Mouse (Mus musculus): ENCODE measurements around the gene Agap1. TPM values are rescaled to one million over a fixed set of nuclear protein-coding genes. Genes with fewer than 3 reads are reported as not detected.

Agap1 gene
- total RNA-seq, 2 experiments from 2014 or later, result 28.3 to 32.3 TPM

DNA sequence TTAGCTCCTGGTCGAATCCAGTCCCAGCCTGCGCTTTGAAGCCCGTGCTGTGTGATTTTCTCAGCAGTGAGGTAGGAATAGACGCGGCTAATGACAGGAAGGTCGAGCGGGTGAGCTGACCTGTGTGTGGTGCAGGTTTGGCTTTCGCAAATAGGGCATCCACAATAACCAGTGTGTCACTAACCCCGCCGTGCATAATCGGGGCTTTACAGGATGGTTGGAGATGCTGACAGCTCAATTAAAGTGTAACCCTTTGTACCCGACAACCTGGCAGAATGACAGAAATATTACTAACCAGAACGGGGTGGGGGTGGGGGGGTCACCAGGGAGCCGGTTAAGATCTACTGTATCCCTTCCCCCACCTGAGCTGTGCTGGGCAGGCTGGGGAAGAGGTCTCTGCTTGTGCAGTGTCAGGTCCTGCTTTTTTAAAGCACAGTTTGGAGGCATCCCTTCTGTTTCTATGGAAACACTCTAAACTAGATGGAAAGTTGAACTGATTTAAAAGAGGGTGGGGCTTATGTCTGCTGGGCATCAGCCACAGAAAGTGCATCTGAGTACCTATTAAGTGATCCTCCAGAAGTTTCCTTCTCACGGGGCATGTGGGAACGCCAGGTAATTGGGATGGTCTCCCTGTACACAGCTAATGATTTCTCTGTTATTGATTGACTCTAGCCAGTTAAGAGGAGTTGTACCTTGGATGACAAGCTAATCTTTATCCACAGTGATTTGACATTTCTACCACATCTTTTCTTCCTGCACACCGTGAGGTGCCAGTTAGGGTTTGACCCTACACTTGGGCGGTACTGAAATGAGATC lies 259.8 kb downstream of the Agap1 start:
- intact Hi-C loops (cut with DNase I; ENCODE audit: low total_unique reads), result no loop called here

GRCm38 (mm10) chr1:89716234-89716633 lies 261.6 kb downstream of the Agap1 start:
- DNase-seq, result no peak
- intact Hi-C loops (cut with DNase I; ENCODE audit: low total_unique reads), result no loop called here

More for the DNA sequence above, 259.8 kb downstream of the Agap1 start:
- no peak for DNase-seq

DNA sequence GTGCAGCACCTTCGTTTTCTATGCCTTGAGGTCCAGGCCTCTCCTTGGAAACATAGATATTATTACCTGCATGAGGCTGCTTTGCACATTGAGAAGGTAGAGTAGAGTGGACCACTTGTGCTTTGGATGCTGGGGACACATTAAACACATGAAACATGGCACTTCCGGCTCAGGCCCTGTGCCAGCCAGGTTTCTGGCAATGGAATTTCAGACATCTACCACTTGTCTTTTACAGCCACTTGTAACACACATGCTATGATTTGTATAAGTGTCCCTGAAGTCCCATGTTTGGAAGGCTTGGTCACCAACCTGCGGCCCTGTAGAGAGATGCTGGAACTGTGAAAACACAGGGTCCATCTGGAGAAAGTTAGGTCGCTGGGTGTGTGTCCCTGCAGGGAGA lies 262.5 kb downstream of the Agap1 start:
- intact Hi-C loops (cut with DNase I; ENCODE audit: low total_unique reads), result no loop called here
- DNase-seq, result no peak

DNA sequence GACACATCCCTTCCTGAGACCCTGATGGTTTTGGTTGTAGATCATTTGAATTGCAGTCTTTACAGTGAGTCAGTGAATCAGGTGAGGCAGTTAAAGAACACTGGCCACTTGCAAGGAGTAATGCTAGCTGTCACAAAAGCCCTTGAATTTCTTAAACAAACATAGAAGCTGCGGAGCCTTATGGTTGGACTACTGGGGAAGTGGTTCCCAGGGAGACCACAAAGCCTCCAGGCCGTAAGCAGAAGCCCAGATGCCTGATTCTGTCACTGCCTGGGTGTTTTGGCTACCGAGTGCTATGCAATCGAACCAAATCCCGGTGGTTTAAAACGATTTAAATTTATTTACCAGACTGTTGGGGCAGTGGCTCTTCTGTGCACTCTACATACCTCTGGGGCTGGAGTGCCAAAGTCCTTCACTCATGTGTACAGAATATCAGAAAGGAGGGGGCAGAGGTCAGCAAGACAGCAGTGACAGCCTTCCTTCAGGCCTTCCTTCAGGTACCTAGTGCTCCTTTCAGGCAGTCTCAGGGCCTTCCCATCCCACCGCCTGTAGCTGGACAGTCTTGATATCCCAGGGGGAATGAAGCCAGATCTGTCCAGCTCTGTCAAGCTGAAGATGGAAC lies 264.3 kb downstream of the Agap1 start:
- intact Hi-C loops (cut with DNase I; ENCODE audit: low total_unique reads), result no loop called here
- DNase-seq, result no peak

DNA sequence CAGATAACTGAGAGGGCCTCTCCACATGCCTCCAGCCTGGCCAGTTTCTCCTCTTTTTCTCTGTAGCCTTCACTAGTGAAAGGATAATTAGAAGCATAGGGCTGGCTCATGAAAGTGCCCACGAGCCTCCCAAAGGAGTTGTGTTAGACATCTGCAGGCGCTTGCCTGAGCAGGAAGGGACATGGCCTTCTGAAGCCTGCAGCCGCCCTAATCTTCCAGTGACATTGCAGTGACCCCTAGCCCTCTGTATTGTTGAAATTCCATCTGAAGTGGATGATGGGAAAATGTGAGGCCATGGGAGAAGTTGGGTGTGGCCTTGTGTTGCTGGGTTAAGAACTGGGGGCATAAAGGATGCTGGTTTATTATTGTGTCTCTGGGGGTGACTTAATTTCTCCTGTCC lies 269.5 kb downstream of the Agap1 start:
- DNase-seq, result no peak
- intact Hi-C loops (cut with DNase I; ENCODE audit: low total_unique reads), result no loop called here

GRCm38 (mm10) chr1:89724555-89724954 lies 269.9 kb downstream of the Agap1 start:
- intact Hi-C loops (cut with DNase I; ENCODE audit: low total_unique reads), result no loop called here
- no peak for DNase-seq

- no peak for DNase-seq
- intact Hi-C loops (cut with DNase I; ENCODE audit: low total_unique reads), result no loop called here
Observed at GRCm38 (mm10) chr1:89724957-89725356, 270.4 kb downstream of the Agap1 start.

DNA sequence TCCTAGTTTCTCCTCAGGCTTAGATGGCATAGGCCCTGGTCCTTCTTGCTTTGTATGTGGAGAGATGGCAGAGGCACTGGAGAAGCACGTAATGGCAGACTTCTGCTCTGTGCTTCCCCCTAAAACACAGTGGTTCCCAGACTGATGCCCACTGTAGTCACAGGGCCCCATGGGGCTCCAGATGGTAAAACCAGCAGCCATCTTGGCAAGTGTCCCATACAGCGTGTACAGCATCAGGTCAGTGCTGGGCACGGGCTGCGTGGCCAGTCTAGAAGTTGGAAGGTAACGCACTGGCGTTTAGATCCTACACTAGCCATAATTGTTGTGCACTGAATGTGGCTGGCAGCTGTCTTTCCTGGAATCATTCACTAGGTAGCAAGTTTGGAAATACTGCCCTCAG lies 273.9 kb downstream of the Agap1 start:
- DNase-seq, result no peak
- intact Hi-C loops (cut with DNase I; ENCODE audit: low total_unique reads), result no loop called here

- DNase-seq, result no peak
- intact Hi-C loops (cut with DNase I; ENCODE audit: low total_unique reads), result no loop called here
Observed at GRCm38 (mm10) chr1:89730589-89731195, 276.1 kb downstream of the Agap1 start.

GRCm38 (mm10) chr1:89734368-89734767 lies 279.8 kb downstream of the Agap1 start:
- intact Hi-C loops (cut with DNase I; ENCODE audit: low total_unique reads), result no loop called here
- DNase-seq, result no peak

GRCm38 (mm10) chr1:89735146-89735545 lies 280.5 kb downstream of the Agap1 start:
- no peak for DNase-seq
- intact Hi-C loops (cut with DNase I; ENCODE audit: low total_unique reads), result no loop called here

GRCm38 (mm10) chr1:89736021-89736420 lies 281.4 kb downstream of the Agap1 start:
- intact Hi-C loops (cut with DNase I; ENCODE audit: low total_unique reads), result no loop called here
- no peak for DNase-seq

GRCm38 (mm10) chr1:89739067-89739774 lies 284.6 kb downstream of the Agap1 start:
- intact Hi-C loops (cut with DNase I; ENCODE audit: low total_unique reads), result no loop called here
- no peak for DNase-seq

DNA sequence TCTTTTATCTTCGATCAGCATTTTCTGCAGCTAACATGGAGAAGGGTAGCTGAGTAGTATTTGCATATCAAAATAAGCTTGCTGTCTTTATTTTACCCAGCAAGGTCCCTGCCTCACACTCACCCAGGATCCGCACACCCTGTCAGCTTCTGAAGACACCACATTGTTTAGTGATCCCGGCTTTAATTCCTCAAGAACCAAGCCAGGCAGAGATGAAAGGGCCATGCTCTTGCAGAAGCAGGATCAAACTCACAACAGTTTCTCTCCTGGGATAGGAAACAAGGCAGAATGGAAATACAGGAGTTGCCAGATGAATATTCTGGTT lies 285.1 kb downstream of the Agap1 start:
- intact Hi-C loops (cut with DNase I; ENCODE audit: low total_unique reads), result no loop called here
- DNase-seq, result no peak

DNA sequence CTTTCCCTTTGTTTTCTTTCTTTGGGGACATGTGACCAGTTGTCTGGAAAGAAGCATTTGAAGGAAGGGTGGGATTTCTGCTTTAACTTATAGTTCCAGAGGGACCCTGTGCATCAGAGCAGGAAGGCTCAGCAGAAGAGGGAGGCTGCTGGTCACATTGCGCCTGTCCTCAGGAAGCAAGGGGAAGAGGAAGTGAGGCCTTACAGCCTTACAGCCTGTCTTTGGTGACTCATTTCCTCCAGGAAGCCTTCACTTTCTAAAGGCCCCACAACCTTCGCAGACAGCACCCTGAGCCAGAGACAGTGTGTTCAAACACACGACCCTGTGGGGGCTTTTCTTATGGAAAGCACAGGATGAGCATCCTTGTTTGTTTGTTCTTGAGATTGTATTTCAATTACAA lies 287.8 kb downstream of the Agap1 start:
- intact Hi-C loops (cut with DNase I; ENCODE audit: low total_unique reads), result no loop called here

GRCm38 (mm10) chr1:89746171-89746570 lies 291.6 kb downstream of the Agap1 start:
- no peak for DNase-seq
- intact Hi-C loops (cut with DNase I; ENCODE audit: low total_unique reads), result no loop called here

More for the DNA sequence above, 287.8 kb downstream of the Agap1 start:
- DNase-seq, result no peak

GRCm38 (mm10) chr1:89749666-89750065 lies 295.1 kb downstream of the Agap1 start:
- no peak for DNase-seq
- intact Hi-C loops (cut with DNase I; ENCODE audit: low total_unique reads), result no loop called here

DNA sequence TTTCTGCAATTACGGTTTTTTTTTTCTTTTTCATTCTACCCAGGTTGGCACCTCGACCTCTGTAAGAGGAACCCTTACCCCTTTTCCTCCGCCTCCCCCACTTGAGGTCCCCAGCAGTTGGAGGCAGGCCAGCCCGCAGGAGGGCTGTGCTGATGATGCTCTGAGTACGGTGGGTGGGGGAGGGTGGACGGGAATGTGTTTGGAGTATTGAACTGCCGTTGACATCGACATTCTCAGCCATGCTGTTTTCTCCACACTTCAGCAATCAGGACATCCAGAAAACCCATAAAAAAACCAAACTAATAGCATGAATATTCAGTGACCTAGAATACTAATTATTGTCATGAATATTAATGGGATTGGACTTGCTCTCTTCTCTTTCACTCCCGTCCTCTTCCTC lies 295.9 kb downstream of the Agap1 start:
- intact Hi-C loops (cut with DNase I; ENCODE audit: low total_unique reads), result no loop called here
- DNase-seq, result no peak

- intact Hi-C loops (cut with DNase I; ENCODE audit: low total_unique reads), result no loop called here
- no peak for DNase-seq
Observed at GRCm38 (mm10) chr1:89750921-89751320, 296.3 kb downstream of the Agap1 start.

GRCm38 (mm10) chr1:89751344-89751743 lies 296.7 kb downstream of the Agap1 start:
- no peak for DNase-seq
- intact Hi-C loops (cut with DNase I; ENCODE audit: low total_unique reads), result no loop called here
